Mouse (Mus musculus) olfactory bulb, adult 2 months (tissue): ENCODE results near the gene Zfp867.

Experiments
- CTCF ChIP-seq: fragments of 200-500 bp; IDR thresholded peaks from 2 replicates; pipeline ENCODE4 v1.5.1; 2012; ENCODE audit warnings: low read depth, mild to moderate bottlenecking, low read length, moderate library complexity; ENCODE audit not compliant: insufficient read depth
- POLR2A ChIP-seq: fragments of 200-500 bp; IDR thresholded peaks from 2 replicates; pipeline ENCODE4 v1.6.1; 2012; ENCODE audit warnings: mild to moderate bottlenecking, low read depth, low read length, moderate library complexity; ENCODE audit not compliant: insufficient read depth

GRCm38 (mm10) chr11:59505351-59505838 is 33.1 kb upstream of the Zfp867 start:
- TF ChIP-seq CTCF (no peak), POLR2A (no peak; the same call in 1 of the 2 replicates)
